ENCODE assay signal across 27 mouse cellular contexts in the genomic region with DNA sequence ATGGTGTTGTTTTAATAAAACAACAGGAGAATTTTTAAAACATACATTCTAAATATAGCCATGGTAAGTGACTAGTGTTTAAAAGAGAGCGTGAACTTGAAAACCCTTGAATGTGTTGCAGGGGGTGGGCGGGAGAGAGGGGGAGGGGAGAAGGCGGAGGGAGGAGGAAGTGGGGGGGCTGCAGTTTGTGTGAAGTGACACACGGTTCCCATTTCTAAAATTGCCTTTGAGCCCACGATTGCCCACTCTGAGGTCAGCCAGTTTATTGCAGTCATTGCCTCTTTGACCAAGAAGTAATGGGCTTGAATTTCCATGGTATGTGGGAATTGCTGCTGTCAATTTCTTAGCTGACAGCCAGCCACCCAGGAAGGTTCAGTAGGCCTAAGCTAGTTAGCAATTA. TPM values are rescaled to one million over a fixed set of nuclear protein-coding genes. Genes with fewer than 3 reads are reported as not detected.
DNase-seq lines count a peak whose midpoint lies in the region; ATAC-seq and TF ChIP-seq lines count a peak whose summit lies in the region.
"Had no signal": no experiment of that assay in that cellular context is flagged by ENCODE, and none has a peak within 500 bp of the region (broad histone marks: within the 10 kb centered on the region; RNA-seq: fewer than 3 reads in every experiment).

No protein-coding gene starts in this region.

- H3K4me2 ChIP-seq in lung, embryonic 14.5 days: 0 out of 2 replicates have a peak overlapping the region, but pooled peaks have one; percentile 1
- no peak overlapping the region for H3K4me2 ChIP-seq in lung, postnatal 0 days (replicated peaks; ENCODE audit: low read depth, low read length)
- H3K4me2 ChIP-seq in forebrain, embryonic 16.5 days (ENCODE audit: low read length): no peak overlapping the region
- H3K4me2 ChIP-seq: heart, embryonic 15.5 days; midbrain, embryonic 11.5 days had no signal

- peaks cover 13% of the 10 kb centered on the region; the same call in 1 of the 2 replicates for H3K27me3 ChIP-seq in lung, embryonic 14.5 days (ENCODE audit: insufficient read depth, low read length)
- peaks cover 4% of the 10 kb centered on the region; the same call in 1 of the 2 replicates for H3K27me3 ChIP-seq in lung, postnatal 0 days (replicated peaks; ENCODE audit: insufficient read depth, low read length)
- H3K27me3 ChIP-seq in thymus, adult 2 months (ENCODE audit: control insufficient read depth, insufficient read depth, low read length): no peaks in the 10 kb centered on the region
- 0 out of 2 replicates have a peak, but pooled peaks cover 5% of the 10 kb centered on the region for H3K27me3 ChIP-seq in forebrain, embryonic 16.5 days (replicated peaks; ENCODE audit: control insufficient read depth, insufficient read depth, low read length)

- no peak for TF ChIP-seq POLR2A in thymus, adult 2 months (IDR thresholded peaks at IDR 0.05; ENCODE audit: control insufficient read depth, extremely low read depth, insufficient read depth, low read length, poor library complexity)

- no peak for TF ChIP-seq CTCF in lung, embryonic 14.5 days (IDR thresholded peaks at IDR 0.05; ENCODE audit: low read depth)
- TF ChIP-seq CTCF in lung, postnatal 0 days (IDR thresholded peaks at IDR 0.05): no peak
- no peak for TF ChIP-seq CTCF in thymus, adult 2 months (IDR thresholded peaks at IDR 0.05; ENCODE audit: borderline replicate concordance, control insufficient read depth, extremely low read depth, insufficient read depth, low read length, poor library complexity)

- no peaks in the 10 kb centered on the region for H3K9me3 ChIP-seq in lung, embryonic 14.5 days (ENCODE audit: low read depth, low read length)
- H3K9me3 ChIP-seq in lung, postnatal 0 days (ENCODE audit: low read length): no peaks in the 10 kb centered on the region
- no peaks in the 10 kb centered on the region for H3K9me3 ChIP-seq in forebrain, embryonic 16.5 days (ENCODE audit: control insufficient read depth, low read length)
- H3K9me3 ChIP-seq: forebrain, embryonic 10.5 days; heart, embryonic 15.5 days; kidney, embryonic 15.5 days had no signal

- 30% methylated on average over 5 of the region's 5 CpGs for WGBS in lung, embryonic 14.5 days
- WGBS in lung, postnatal 0 days: 47% methylated on average over 5 of the region's 5 CpGs
- WGBS in thymus, adult 2 months: 3% methylated on average over 5 of the region's 5 CpGs
- WGBS in forebrain, embryonic 16.5 days: 79% methylated on average over 5 of the region's 5 CpGs

- H3K36me3 ChIP-seq in lung, embryonic 14.5 days (ENCODE audit: insufficient read depth): no peaks in the 10 kb centered on the region
- no peaks in the 10 kb centered on the region for H3K36me3 ChIP-seq in lung, postnatal 0 days (ENCODE audit: insufficient read depth, low read length)
- H3K36me3 ChIP-seq in thymus, adult 2 months (ENCODE audit: control insufficient read depth, insufficient read depth, low read length): no peaks in the 10 kb centered on the region
- H3K36me3 ChIP-seq in forebrain, embryonic 16.5 days (ENCODE audit: control insufficient read depth, insufficient read depth): no peaks in the 10 kb centered on the region
- H3K36me3 ChIP-seq: forebrain, embryonic 10.5 days; heart, embryonic 15.5 days; kidney, embryonic 15.5 days had no signal

- no peaks in the 10 kb centered on the region; the same call in 1 of the 2 replicates for H3K4me1 ChIP-seq in lung, embryonic 14.5 days (ENCODE audit: insufficient read depth)
- no peaks in the 10 kb centered on the region; the same call in 1 of the 2 replicates for H3K4me1 ChIP-seq in lung, postnatal 0 days (ENCODE audit: insufficient read depth, low read depth, low read length)
- H3K4me1 ChIP-seq in thymus, adult 2 months (replicated peaks; ENCODE audit: control insufficient read depth, insufficient read depth, low read length): peaks cover 61% of the 10 kb centered on the region
- peaks cover 10% of the 10 kb centered on the region for H3K4me1 ChIP-seq in forebrain, embryonic 16.5 days (replicated peaks; ENCODE audit: control insufficient read depth, insufficient read depth, low read length)

- no peak overlapping the region for H3K9ac ChIP-seq in lung, embryonic 14.5 days
- no peak overlapping the region for H3K9ac ChIP-seq in lung, postnatal 0 days (replicated peaks; ENCODE audit: low read depth)
- H3K9ac ChIP-seq in forebrain, embryonic 16.5 days (replicated peaks; ENCODE audit: low read depth, low read length): no peak overlapping the region
- H3K9ac ChIP-seq: forebrain, postnatal 0 days; heart, embryonic 15.5 days; kidney, embryonic 15.5 days had no signal

- no peak overlapping the region for H3K4me3 ChIP-seq in lung, embryonic 14.5 days (ENCODE audit: low read depth, low read length)
- no peak overlapping the region for H3K4me3 ChIP-seq in lung, postnatal 0 days (ENCODE audit: low read depth, low read length)
- H3K4me3 ChIP-seq in thymus, adult 2 months (ENCODE audit: control insufficient read depth, insufficient read depth, low read length): no peak overlapping the region
- H3K4me3 ChIP-seq in forebrain, embryonic 16.5 days (replicated peaks; ENCODE audit: low read length): no peak overlapping the region
- H3K4me3 ChIP-seq: forebrain, embryonic 10.5 days; heart, embryonic 15.5 days; left cerebral cortex, adult 2 months; myocyte had no signal

- TF ChIP-seq EP300 in lung, postnatal 0 days (IDR thresholded peaks at IDR 0.05): no peak

- no peak for ATAC-seq in lung, embryonic 14.5 days (ENCODE audit: insufficient read depth)
- no peak for ATAC-seq in lung, postnatal 0 days
- no peak for ATAC-seq in forebrain, embryonic 16.5 days
- ATAC-seq: activated CD4-positive, CD25-positive, alpha-beta regulatory T cell, adult 4 months; forebrain, postnatal 0 days had no signal

- DNase-seq in embryo, embryonic 10 days (ENCODE audit: low spot score): peak; percentile 19
- DNase-seq in embryo, embryonic 9.5 days (ENCODE audit: extremely low spot score): no peak
- no peak for DNase-seq in lung, embryonic 14.5 days
- DNase-seq in lung, postnatal 0 days (ENCODE audit: low spot score): no peak
- DNase-seq in thymus, adult 2 months: no peak
- DNase-seq in thymus, adult 18-20 months: no peak
- peak; percentile 71 for DNase-seq in thymus, postnatal 4 days
- DNase-seq: adrenal gland, adult 8-10 months; cerebellum, adult 18-20 months; forebrain, postnatal 0 days; gastrocnemius, postnatal 36 days; kidney, adult 11 months; kidney, postnatal 36 days; layer of hippocampus, adult 9-11 months; liver; lung, postnatal 14 days; right cerebral cortex, postnatal 14 days had no signal

- H3K27ac ChIP-seq in lung, embryonic 14.5 days (ENCODE audit: low read depth): no peak overlapping the region
- H3K27ac ChIP-seq in lung, postnatal 0 days (ENCODE audit: low read length): no peak overlapping the region
- H3K27ac ChIP-seq in thymus, adult 2 months (ENCODE audit: control insufficient read depth, insufficient read depth, low read length): peak overlapping the region; percentile 98
- H3K27ac ChIP-seq in forebrain, embryonic 16.5 days (ENCODE audit: low read length): no peak overlapping the region
- H3K27ac ChIP-seq: forebrain, embryonic 10.5 days; heart, embryonic 15.5 days; kidney, embryonic 15.5 days; left cerebral cortex, adult 2 months had no signal

RNA-seq across cellular contexts. Expression of gene Grap2, which starts 41.5 kb away (rescaled TPM):
- 1.3 and 1.8 TPM in 2 replicates for polyA plus RNA-seq in lung, embryonic 14.5 days (2014; fragmentation: Nextera tagmentation; extraction: Ambion mirVana)
- 1.9 and 2.2 TPM in 2 replicates for polyA plus RNA-seq in lung, postnatal 0 days (2015; fragmentation: Nextera tagmentation; extraction: Ambion mirVana)
- 139 and 162 TPM in 2 replicates for polyA plus RNA-seq in thymus, adult 2 months (2012; rRNA removed)
- polyA plus RNA-seq in forebrain, embryonic 16.5 days (2015; fragmentation: Nextera tagmentation; extraction: Ambion mirVana): 0.25 TPM in 1 of 2 replicates, not detected in the other
- polyA plus RNA-seq: forebrain, postnatal 0 days; myocyte had no signal

RNA-seq across cellular contexts. Expression of gene Enthd1, which starts 48.9 kb away (rescaled TPM):
- not detected in 2 replicates for polyA plus RNA-seq in lung, embryonic 14.5 days (2014; fragmentation: Nextera tagmentation; extraction: Ambion mirVana)
- not detected in 2 replicates for polyA plus RNA-seq in lung, postnatal 0 days (2015; fragmentation: Nextera tagmentation; extraction: Ambion mirVana)
- polyA plus RNA-seq in thymus, adult 2 months (2012; rRNA removed): 0.09 TPM in 2 replicates
- polyA plus RNA-seq in forebrain, embryonic 16.5 days (2015; fragmentation: Nextera tagmentation; extraction: Ambion mirVana): not detected in 2 replicates
- polyA plus RNA-seq: forebrain, embryonic 10.5 days; forebrain, postnatal 0 days; heart, embryonic 15.5 days; kidney, embryonic 15.5 days; liver, embryonic 16.5 days; midbrain, embryonic 11.5 days; myocyte; stomach, embryonic 14.5 days had no signal

RNA-seq across cellular contexts. Expression of gene Fam83f, which starts 57.7 kb away (rescaled TPM):
- polyA plus RNA-seq in lung, embryonic 14.5 days (2014; fragmentation: Nextera tagmentation; extraction: Ambion mirVana): 0.46 and 0.76 TPM in 2 replicates
- polyA plus RNA-seq in lung, postnatal 0 days (2015; fragmentation: Nextera tagmentation; extraction: Ambion mirVana): 0.73 and 0.80 TPM in 2 replicates
- 3.5 and 5.4 TPM in 2 replicates for polyA plus RNA-seq in thymus, adult 2 months (2012; rRNA removed)
- 0.12 TPM in 1 of 2 replicates, not detected in the other for polyA plus RNA-seq in forebrain, embryonic 16.5 days (2015; fragmentation: Nextera tagmentation; extraction: Ambion mirVana)
- polyA plus RNA-seq: activated CD4-positive, CD25-positive, alpha-beta regulatory T cell, adult 4 months; myocyte had no signal

Comparison
In these comparisons a context has a peak if more than half of its experiments do, and no peak if none do; other contexts are left out.
1. DNase-seq: peak in embryo, embryonic 10 days (single experiment) and thymus, postnatal 4 days (single experiment); none in embryo, embryonic 9.5 days (single experiment), lung, embryonic 14.5 days (single experiment), lung, postnatal 0 days (single experiment), thymus, adult 2 months (single experiment) and thymus, adult 18-20 months (0 of 2).
2. RNA of gene Grap2, which starts 41.5 kb away (polyA plus RNA-seq): 139 to 162 TPM in thymus, adult 2 months; 1.9 to 2.2 TPM in lung, postnatal 0 days, 1.3 to 1.8 TPM in lung, embryonic 14.5 days and 0.25 TPM in forebrain, embryonic 16.5 days; every median in the first group is over 10 times any median in the second.